Mouse (Mus musculus) heart, postnatal 36 days (tissue): ENCODE data around the gene Casq2. TPM values are rescaled to one million over a fixed set of nuclear protein-coding genes. Genes with fewer than 3 reads are reported as not detected.
A peak's percentile ranks its signal among the peaks of the same experiment; 100 is the strongest.
"Not testable (repeated sequence)": the region's sequence is repeated elsewhere in the genome, so short reads cannot be mapped to it uniquely, and the experiment has no call there.

Source experiments
- DNase-seq, 2 experiments: peaks; one replicate each; pipeline ENCODE4 v3.0.0; 2021 to 2022
- intact Hi-C: fragments of 180-260 bp; cut with DNase I; formaldehyde crosslinking; loops from one replicate; pipeline ENCODE4 v1.15.1; 2025
- total RNA-seq, 2 experiments: library from RNA; stranded (reverse); gene quantifications; 2 replicates each; pipeline ENCODE4 v1.2.3; 2021

Casq2 gene
- total RNA-seq, 2 experiments from 2014 or later: 876 to 1,038 TPM

DNA sequence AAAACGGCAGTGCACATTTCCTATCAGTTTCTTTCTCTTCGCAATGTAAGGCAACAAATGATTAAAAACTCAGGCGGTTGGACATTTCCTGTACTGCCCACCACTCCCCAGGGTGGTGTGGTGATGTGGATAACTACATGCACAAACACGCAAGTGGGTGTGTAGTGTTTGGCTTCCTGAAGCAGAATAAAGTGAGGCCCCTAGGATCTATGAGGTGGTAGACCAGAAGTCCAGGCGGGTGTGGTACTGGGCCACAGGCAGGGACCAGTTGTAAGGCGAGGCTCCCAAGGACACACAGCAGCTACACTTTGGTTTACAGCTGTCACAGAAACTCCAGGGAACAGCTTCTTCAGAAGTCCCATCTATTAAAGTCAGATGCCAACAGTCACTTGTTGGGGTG is 71.4 kb downstream of the Casq2 start:
- no peak for DNase-seq
- intact Hi-C loops: loop anchor here (5.0 kb wide), 1 partner anchor 40 kb away; no protein-coding TSS in a partner anchor

DNA sequence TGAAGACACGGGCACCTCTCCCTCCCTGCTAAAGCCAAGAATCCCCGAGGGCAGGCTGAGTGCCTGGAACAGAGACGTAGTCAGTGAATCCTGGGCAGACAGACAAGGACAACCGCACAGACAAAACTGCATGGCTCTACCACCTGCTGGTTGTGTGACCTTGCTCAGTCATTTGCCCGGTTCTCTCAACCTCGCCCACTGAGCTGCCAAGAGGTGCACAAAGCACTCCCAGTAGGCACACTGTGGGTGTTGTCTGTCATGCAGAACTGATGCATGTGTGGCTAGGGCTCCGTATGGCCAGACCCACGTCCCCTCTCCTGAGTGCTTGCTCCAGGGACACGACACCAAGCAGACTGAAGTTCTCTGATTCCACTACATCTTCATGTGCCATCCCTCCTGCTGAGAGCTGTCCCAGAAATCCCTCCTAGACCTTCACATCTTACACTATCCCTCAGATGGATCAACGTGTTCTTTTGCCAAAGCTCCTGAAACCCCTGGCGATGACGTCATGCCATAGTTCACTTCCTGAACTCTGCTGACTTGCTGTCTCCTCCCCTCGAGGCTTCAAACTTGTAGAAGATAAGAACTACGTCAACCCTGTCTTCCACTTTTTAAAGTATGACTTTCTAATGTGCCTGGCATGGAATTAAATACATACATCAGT is 72.7 kb downstream of the Casq2 start:
- intact Hi-C loops: loop anchor here (5.0 kb wide), 1 partner anchor 38 kb away; no protein-coding TSS in a partner anchor
- DNase-seq: no peak

DNA sequence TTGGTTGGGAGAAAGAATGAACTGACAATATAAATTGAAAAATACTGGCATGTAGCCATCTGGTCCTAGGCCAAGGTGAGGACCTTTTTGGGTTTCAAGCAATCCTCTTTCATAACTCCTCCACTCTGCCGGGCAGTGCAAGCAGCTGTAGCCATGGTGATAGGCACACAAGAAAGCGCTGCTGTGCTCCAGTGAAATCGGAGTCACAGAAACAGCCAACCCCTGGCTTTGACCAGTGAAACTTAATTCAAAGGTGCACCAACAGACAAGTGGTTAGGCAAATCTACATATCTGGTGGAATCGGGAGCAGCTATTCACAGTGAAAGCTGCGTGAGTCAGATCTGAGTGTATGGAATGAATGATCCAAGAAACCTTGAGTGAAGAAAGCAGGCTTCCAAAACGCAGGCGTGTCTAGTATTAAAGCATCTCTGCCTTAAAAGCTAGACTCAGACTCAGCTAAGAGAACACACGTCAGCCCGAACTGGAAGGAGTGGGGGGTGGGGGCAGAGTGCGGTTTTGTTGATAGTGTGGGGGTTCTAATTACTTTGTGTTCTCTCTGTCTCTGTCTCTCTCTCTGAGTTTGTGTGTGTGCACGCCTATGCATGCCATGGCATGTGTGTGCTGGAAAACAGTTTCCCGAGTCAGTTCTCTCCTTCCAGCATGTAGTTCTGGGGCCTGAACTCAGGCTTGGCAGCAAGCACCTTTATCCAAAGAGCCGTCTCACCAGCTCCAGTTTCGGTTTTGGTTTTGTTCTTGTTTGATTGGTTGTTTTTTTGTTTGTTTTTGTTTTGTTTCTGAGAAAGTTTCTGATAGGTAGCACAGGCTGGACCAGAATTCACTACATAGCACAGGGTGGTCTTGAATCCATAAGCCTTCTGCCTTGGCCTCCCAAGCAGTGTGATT is 73.5 kb downstream of the Casq2 start:
- intact Hi-C loops: loop anchor here (5.0 kb wide), 1 partner anchor 38 kb away; no protein-coding TSS in a partner anchor
- no peak for DNase-seq

DNA sequence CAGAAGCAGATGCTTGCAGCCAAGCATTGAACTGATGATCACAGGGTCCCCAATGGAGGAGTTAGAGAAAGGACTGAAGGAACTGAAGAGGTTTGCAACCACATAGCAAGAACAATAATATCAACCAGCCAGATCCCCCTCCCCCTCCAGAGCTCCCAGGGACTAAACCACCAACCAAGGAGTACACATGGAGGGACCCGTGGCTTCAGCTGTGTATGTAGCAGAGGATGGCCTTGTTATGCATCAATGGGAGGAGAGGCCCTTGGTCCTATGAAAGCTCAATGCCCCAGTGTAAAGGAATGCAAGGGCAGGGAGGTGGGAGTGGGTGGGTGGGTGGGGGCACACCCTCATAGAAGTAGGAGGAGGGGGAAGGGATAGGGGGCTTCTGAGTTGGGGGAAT is 77.6 kb downstream of the Casq2 start:
- DNase-seq, intact Hi-C loops: not testable (repeated sequence)

DNA sequence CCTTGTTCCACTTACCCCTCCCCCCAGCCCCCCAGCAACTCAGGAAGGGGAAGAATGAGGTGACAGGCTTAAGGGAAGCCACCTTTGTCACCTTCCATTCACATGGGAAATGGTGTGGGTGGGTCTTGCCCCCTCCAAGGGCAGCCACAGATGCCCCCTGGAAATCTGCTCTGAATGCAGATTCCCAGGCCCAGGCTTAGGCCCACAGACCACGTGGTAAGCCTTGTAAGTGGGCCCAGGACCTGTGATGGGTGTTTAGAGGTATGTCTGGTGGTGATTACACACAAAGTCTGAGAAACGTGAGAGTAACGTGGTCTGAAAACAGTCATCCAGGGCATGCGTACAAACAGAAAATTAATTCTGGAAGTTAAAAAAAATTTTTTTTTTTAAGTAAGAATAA is 78.7 kb downstream of the Casq2 start:
- intact Hi-C loops: loop anchor here (5.0 kb wide), 1 partner anchor 37 kb away; the partner anchor contains the start of gene Vangl1
- DNase-seq: no peak

DNA sequence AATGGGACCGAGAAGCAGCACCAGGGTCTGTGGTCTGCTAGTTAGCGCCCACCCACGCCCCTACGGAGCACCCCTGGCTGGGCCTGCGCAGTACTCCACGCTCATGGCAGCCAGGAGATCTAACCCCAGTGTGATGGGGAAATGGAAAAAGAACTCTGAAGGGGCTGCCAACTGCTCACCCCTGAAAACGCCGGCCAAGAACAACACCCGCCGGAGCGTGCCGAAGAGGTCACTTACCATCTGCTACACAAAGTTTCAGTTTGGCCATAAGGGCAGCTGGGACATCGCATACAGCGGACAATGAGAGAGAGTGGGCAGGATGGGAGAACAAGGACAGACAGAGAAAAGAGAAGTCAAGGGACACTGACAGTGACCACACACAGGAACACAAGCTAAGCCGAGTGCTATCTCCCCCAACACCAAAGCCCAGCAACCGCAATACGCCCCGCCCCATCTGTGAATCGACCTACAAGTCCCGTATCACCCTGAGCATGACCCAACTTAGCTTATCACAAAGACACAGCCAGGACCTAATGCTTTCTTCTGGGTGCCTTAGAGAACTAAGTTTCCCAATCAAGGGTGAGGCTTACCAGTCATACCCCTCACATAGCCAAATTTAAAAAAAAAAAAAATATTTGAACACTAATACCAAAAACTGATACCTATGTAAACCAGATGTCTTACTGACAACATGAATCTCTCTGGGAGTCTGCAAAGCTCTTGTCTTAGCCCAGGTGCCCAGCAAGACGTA is 79.5 kb downstream of the Casq2 start:
- intact Hi-C loops: loop anchor here (5.0 kb wide), 1 partner anchor 37 kb away; the partner anchor contains the start of gene Vangl1

DNA sequence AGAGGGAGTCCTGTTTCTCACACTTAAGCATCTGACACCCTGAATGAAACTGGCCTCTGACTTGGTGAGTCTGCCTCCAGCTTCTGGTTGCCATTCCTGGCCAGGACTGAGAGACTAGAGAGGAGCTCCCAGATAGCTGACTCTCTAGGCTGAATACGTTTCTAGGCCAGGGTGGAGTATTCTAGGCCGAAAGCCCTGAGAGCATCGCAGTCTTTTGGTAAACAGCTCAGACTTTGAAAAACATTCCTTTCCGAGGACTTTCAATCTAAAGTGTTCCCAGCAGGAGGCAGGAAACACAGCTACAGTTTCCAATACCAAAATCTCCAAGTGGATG is 80.0 kb downstream of the Casq2 start:
- intact Hi-C loops: loop anchor here (5.0 kb wide), 1 partner anchor 36 kb away; the partner anchor contains the start of gene Vangl1
- no peak for DNase-seq

More for the DNA sequence above, 79.5 kb downstream of the Casq2 start:
- no peak for DNase-seq

DNA sequence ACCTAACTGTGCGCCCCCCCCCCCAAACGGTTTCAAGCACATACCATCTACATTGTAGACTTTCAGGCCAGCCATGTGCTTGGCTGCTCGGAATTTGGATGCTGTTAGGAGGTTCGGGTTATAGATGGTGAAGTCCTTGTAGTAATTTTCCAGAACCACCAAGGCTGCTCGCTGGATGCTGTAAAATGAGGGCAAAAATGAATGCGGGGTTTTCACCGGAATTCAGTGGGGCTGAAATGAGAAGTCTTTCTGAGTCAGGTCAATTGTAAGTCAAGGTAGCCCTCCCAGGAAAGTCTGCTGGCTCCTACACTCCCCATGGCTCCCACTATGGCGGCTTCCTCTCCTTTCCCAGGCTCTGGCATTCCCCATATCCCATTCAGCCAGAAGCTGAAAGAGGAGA is 80.6 kb downstream of the Casq2 start:
- intact Hi-C loops: loop anchor here (5.0 kb wide), 1 partner anchor 36 kb away; the partner anchor contains the start of gene Vangl1
- no peak for DNase-seq

DNA sequence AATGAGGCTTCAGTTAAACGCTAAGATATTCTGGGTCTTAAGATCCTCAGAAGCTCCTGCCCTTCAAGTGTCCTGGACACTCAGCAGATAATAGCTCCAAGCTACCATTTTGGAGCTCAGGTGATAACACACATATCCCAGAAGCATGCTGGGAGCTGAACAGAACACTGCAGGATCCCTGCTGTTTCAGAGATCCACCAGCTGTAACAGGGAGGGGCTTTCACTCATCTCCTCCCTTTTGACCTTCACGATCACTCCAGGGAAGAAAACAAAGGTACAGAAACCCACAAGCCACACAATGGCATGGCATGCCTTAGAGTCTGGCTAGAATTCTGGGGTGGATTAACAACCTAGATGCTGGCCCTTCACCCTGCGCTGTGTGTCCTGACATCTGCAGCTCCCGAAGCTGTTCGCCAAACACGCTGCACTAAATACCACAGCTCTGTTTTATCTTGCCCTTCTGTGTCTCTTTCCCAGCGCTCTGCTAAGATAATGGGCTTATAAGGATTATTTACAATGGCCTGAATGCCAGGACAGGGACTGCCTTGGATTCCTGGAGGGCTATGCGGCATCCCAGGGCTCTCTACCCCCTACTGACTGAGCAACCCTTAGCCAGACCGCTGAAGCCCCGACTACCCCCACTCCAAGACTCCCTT is 81.5 kb downstream of the Casq2 start:
- intact Hi-C loops: loop anchor here (5.0 kb wide), 1 partner anchor 35 kb away; the partner anchor contains the start of gene Vangl1
- no peak for DNase-seq

DNA sequence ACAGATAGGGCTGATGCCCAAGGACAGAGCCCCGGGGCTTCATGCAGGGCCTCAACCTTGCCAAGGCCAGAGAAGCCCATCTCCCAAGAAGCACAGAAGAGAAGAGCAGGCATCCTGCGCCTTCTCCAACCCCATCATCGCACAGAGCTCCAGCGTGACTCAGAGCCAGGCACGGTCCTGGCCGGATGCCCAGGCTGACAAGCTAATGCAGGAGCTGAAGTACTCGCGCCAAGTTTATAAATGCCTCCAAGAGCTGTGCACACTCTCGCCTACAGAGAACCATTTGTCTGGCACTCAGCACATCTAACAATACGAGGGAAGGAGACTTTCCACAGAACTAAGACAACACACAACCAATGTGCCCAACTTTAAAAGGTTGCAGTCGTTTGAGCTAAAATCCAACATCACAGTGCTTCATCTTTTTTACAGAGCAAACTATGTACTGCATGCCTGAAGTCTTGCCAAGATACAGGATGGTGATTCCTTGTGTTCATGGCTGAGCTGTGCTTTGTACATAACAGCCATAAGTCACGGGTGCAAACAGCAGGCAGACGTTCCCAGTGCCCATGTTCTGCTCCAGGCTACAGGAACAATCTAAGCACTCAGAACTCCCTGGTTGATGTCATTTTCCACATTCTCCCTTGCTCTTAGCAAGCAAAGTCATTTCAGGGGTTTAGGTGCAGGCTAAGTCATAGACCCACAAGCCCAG is 83.1 kb downstream of the Casq2 start:
- DNase-seq: peak; percentile 90 to 93
- intact Hi-C loops: loop anchor here (5.0 kb wide), 1 partner anchor 33 kb away; the partner anchor contains the start of gene Vangl1

DNA sequence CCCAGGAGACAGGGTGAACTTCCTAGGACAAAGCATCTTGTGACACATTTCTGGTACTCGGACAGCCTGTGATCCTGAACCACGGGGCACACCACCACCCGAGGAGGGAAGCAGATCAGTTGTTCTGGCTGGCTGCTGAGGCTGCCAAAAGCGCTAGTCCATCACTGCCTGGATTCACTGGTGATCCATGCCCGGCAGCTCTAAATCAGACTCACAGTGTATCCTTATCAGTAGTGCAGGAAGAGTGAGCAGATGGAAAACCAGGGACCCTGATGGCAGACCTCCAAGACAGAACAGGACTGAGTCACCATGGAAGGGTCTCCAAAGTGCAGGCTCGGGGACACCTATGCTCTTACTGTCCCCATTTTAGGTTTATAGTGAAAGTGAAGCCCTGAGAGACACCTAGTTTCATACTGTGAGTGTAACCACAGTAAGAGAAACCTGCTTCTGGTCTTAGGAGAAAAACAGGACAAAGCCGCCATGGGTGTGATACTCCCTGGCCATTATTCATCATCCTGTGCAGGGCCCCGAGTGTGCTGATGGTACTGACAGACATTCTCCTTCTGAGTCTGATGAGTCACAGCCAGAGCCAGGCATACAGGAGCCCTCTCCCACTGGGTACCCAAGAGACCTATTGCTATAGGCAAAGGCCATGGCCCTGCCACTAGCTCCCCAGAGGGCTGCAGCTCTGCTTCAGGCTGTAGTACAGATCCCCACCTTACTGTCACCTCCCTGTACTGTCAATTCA is 88.1 kb downstream of the Casq2 start:
- intact Hi-C loops: no loop called here
- no peak for DNase-seq

DNA sequence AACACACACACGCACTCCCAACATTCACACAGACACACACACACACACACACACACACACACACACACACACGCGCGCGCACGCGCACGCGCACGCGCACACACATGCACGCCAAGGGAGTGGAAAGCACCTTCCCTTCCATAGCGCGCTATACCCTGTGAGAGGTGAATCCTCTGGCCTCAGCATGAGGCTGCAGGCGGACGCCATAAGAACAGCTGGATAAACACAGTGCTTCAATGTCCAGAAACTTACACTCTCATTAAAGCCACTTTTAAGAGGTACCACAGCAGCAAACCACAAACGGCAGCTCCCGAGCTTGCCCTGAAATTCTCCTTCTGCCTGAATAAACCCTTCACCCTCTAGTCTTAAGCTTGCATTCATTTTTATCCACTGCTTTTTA is 89.5 kb downstream of the Casq2 start:
- DNase-seq: no peak
- intact Hi-C loops: no loop called here

DNA sequence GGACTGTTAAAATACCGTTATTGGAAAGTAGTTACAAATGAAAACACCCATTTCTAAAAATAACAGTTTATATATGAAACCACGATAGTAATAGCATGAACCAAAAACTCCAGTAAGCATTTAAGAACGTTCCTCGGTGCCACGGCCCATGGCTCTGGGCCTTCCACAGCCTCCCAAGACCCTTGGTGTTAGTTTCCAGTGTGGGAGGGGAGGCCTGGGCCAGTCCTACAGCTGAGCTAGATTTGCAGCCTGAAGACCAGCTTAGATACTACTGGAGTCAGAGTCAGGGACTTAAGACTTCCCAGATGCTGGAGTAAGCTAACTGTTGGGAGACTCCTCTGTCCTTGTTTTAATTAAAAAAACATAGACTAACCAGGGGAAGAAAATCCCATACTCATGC is 89.9 kb downstream of the Casq2 start:
- intact Hi-C loops: no loop called here

DNA sequence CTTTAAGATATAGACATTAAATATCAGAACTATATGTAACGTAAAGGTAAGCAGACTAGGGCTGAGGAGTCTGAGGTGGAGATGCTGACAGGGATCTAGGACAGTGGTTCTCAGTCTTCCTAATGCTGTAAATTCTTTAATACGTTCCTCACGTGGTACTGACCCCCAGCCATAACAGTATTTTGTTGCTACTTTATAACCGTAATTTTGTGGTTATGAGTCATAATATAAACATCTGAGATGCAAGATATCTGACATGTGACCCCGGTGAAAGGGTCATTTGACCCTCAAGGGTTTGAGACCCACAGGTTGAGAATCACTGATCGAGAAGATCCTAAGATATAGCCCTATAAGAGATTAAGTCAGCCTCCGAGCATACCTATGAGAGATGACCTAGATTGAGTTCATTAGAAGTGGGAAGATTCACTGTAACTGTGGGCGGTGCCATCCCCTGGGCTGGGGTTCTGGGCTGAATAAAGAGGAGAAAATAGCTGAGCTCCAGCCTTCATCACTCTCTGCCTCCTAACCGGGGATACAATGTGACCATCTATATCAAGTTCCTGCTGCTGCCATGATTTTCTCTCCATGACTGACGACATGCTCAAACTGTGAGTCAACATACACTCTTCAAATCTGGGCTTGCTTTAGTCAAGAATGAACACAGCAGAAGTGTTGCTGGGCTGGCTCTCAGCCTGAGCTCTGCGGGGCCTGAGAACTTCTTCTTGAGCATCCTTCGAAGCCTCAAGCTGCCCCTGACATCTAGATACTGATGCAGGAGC is 91.8 kb downstream of the Casq2 start:
- DNase-seq: no peak
- intact Hi-C loops: no loop called here

More for the DNA sequence above, 89.9 kb downstream of the Casq2 start:
- DNase-seq: no peak

DNA sequence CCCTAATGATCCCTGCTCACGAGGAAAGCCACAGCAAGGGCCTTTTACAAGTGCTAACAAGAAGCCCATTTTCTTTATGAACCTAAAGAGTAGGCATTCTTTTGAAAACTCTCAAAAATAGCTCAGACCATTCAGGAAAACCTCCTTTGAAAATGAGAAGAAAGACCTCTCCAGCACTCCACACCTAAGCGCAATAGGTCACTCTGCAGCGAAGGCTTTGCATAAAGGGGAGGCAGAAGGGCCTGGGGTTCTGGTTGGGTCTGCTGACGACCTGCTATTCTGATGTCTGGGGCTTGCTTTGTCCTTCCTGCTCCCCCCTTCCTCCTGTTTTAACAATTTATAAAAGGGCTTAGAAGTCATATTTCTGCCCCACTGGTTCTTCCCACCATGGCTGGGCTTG is 93.7 kb downstream of the Casq2 start:
- DNase-seq: no peak
- intact Hi-C loops: no loop called here

DNA sequence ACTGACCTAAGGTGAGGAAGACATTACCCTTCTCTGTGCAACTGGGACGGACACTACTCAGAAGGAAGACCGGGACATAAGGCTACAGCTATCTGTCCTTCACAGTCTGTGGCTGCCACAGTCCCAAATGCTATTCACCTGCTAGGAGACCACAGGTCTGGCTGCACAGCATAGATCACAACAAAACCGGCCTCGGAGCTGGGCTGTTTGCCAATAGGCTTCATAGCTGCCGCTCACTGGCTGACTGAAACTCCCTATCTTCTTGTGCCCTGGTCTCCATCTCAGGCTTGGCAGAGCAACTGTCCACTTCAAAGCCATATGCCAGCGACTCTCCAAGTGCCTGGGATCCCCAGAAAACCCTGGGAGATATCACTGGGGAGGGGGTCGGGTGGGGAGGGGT is 94.5 kb downstream of the Casq2 start:
- intact Hi-C loops: no loop called here
- DNase-seq: peak; percentile 49 to 53

DNA sequence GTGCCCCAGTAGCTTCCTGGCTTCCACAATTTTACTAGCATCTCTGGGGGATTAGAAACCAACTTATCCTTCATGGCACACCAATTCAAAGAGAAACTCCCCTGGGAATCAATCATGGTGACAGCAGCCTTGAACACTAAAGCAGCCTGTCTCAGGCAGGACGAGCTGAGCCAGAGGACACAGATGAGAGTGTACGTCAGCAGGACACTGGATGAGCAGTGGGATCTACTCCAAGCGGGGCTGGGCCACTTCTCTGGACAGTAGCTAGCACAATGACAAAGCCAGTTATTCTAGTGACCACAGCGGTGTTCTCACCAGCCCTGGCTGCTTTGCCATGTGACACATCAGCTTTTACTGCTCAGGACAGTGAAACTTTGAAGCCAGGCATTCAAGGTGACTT is 95.0 kb downstream of the Casq2 start:
- intact Hi-C loops: no loop called here
- DNase-seq: no peak

DNA sequence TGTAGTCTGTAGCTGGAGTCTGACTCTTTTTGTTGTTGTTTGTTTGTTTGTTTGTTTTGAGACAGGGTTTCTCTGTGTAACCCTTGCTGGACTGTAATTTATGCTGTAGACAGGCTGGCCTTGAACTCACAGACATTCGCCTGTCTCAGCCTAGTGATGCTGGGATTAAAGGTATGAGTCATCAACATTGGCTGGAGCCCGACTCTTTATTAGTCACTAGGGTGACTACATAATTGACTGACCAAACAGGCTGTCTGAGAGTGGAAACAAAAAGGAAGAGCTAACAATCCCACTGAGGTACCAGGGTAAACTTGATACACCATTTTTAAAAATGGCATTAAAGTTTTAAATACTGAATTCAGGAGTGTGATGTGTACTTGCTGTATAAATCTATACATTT is 96.4 kb downstream of the Casq2 start:
- intact Hi-C loops: no loop called here
- DNase-seq: no peak
